Mouse (Mus musculus) midbrain, postnatal 0 days (tissue): ENCODE data around the gene Camk2d. TPM values are rescaled to one million over a fixed set of nuclear protein-coding genes. Genes with fewer than 3 reads are reported as not detected.
A peak's percentile ranks its signal among the peaks of the same experiment; 100 is the strongest.

Experiments used
- ATAC-seq: fragments of 200-750 bp; cut with Nextera tagmentation; 2 replicates; pipeline ENCODE4 v1.8.0; 2017; ENCODE audit warnings: moderate number of reproducible peaks, mild to moderate bottlenecking, moderate TSS enrichment, moderate library complexity; ENCODE audit not compliant: low FRiP score
- DNase-seq: peaks from one replicate; pipeline ENCODE4 v3.0.0-alpha.2; 2015; ENCODE audit warnings: low spot score
- H3K27ac ChIP-seq: fragments of 300-500 bp; sonication (generic); 2 replicates; pipeline ENCODE4 v1.5.1; 2014; ENCODE audit warnings: low read depth, mild to moderate bottlenecking, low read length, mixed read lengths
- H3K27me3 ChIP-seq: fragments of 300-500 bp; sonication (generic); 2 replicates; pipeline ENCODE4 v1.6.1; 2014; ENCODE audit warnings: low read length, control low read depth, mixed read lengths; ENCODE audit not compliant: insufficient read depth
- H3K36me3 ChIP-seq: fragments of 300-500 bp; sonication (generic); 2 replicates; pipeline ENCODE4 v1.6.1; 2014; ENCODE audit warnings: low read length, control low read depth, mixed read lengths; ENCODE audit not compliant: insufficient read depth
- H3K4me1 ChIP-seq: fragments of 300-500 bp; sonication (generic); 2 replicates; pipeline ENCODE4 v1.6.1; 2014; ENCODE audit warnings: mild to moderate bottlenecking, control low read depth, antibody characterized with exemption, low read length, mixed read lengths; ENCODE audit not compliant: insufficient read depth
- H3K4me2 ChIP-seq: fragments of 300-500 bp; sonication (generic); 2 replicates; pipeline ENCODE4 v1.6.1; 2014; ENCODE audit warnings: low read depth, mild to moderate bottlenecking, low read length, mixed read lengths; ENCODE audit not compliant: poor library complexity, severe bottlenecking
- H3K4me3 ChIP-seq: fragments of 300-500 bp; sonication (generic); 2 replicates; pipeline ENCODE4 v1.5.1; 2014; ENCODE audit warnings: low read depth, mild to moderate bottlenecking, low read length, moderate library complexity
- H3K9ac ChIP-seq: fragments of 300-500 bp; sonication (generic); replicated peaks from 2 replicates; pipeline ENCODE4 v1.6.1; 2014; ENCODE audit warnings: mild to moderate bottlenecking, low read length, moderate library complexity, mixed read lengths; ENCODE audit not compliant: poor library complexity, severe bottlenecking
- H3K9me3 ChIP-seq: fragments of 300-500 bp; sonication (generic); 2 replicates; pipeline ENCODE4 v1.6.1; 2016; ENCODE audit warnings: low read length, control low read depth
- CTCF ChIP-seq: IDR thresholded peaks from 2 replicates; pipeline ENCODE4 v1.5.1; 2016; ENCODE audit warnings: antibody characterized with exemption, mild to moderate bottlenecking
- WGBS: fragments of 180-500 bp; shearing (Covaris S2); extraction: QIAGEN DNeasy Blood & Tissue Kit; methylation state at CpG from one replicate; pipeline ENCODE4 v1.1.7; 2014; 5-methylcytosine and 5-hydroxymethylcytosine counted together
- polyA plus RNA-seq: library from polyadenylated mRNA; unstranded; fragments of >200 nt; fragmentation: Nextera tagmentation; extraction: Ambion mirVana; gene quantifications from 2 replicates; pipeline ENCODE4 v1.2.1, GENCODE M21; 2015
- total RNA-seq: library from RNA; depleted of rRNA; stranded (reverse); fragments of >200 nt; gene quantifications from 2 replicates; pipeline ENCODE4 v1.2.3, GENCODE M21; 2014; rRNA removed

Camk2d gene
- total RNA-seq (143 and 162 TPM in 2 replicates), polyA plus RNA-seq (83.5 and 95.8 TPM in 2 replicates)

- peak within 1 kb of the TSS; percentile 88 for H3K4me3 ChIP-seq
Measured at GRCm38 (mm10) chr3:126596086-126596485, at the start of gene Camk2d. Gene Camk2d, plus strand, starts transcription at chr3:126596302.

DNA sequence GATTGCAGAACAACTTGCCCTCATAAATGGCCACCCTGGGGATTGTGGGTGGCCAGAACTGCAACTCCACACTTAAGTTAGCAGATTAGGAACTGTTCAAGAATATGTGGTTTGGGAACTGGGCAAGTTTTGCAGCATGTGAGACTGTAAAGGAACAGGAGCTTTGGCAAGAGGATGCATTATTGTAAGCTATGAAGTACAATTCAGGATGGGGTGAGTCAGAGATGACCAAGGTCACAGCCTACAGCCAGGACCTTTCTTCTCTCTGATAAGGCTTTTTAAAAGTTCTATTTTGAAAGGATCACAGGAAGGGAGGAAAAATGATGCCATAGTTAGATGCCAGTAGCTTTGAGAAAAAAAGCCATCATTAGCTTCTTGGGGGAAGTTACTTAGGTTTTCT, 48.2 kb upstream of the Camk2d start:
- no peaks in the 10 kb centered on the region for H3K9me3 ChIP-seq
- DNase-seq: no peak
- no peaks in the 10 kb centered on the region for H3K27me3 ChIP-seq
- TF ChIP-seq CTCF: no peak
- H3K36me3 ChIP-seq: no peaks in the 10 kb centered on the region
- H3K9ac ChIP-seq: no peak overlapping the region
- H3K4me2 ChIP-seq: no peak overlapping the region
- no peak overlapping the region for H3K4me3 ChIP-seq
- no peaks in the 10 kb centered on the region for H3K4me1 ChIP-seq
- ATAC-seq: no peak
- H3K27ac ChIP-seq: no peak overlapping the region

More at GRCm38 (mm10) chr3:126596086-126596485, at the start of gene Camk2d:
- 1% methylated on average over 16 of the region's 16 CpGs for WGBS
- H3K27ac ChIP-seq: peak within 1 kb of the TSS; percentile 97
- no peaks in the 10 kb centered on the region for H3K27me3 ChIP-seq
- no peaks in the 10 kb centered on the region for H3K9me3 ChIP-seq
- peak within 1 kb of the TSS; percentile 93 for H3K4me2 ChIP-seq
- H3K9ac ChIP-seq: peak within 1 kb of the TSS; percentile 90
- no peak for TF ChIP-seq CTCF
- H3K4me1 ChIP-seq: no peaks in the 10 kb centered on the region
- ATAC-seq: peak; percentile 97
- no peaks in the 10 kb centered on the region for H3K36me3 ChIP-seq
- peak; percentile 98 for DNase-seq

- ATAC-seq (no peak), DNase-seq (peak; percentile 37)
- Histone ChIP-seq H3K9ac (no peak overlapping the region), H3K4me3 (no peak overlapping the region), H3K27ac (no peak overlapping the region), H3K9me3 (no peaks in the 10 kb centered on the region), H3K4me1 (no peaks in the 10 kb centered on the region), H3K36me3 (no peaks in the 10 kb centered on the region), H3K27me3 (no peaks in the 10 kb centered on the region), H3K4me2 (no peak overlapping the region)
- no peak for TF ChIP-seq CTCF
- 88% methylated on average over 2 of the region's 2 CpGs for WGBS
Measured at GRCm38 (mm10) chr3:126563646-126564045, 32.5 kb upstream of the Camk2d start.

DNA sequence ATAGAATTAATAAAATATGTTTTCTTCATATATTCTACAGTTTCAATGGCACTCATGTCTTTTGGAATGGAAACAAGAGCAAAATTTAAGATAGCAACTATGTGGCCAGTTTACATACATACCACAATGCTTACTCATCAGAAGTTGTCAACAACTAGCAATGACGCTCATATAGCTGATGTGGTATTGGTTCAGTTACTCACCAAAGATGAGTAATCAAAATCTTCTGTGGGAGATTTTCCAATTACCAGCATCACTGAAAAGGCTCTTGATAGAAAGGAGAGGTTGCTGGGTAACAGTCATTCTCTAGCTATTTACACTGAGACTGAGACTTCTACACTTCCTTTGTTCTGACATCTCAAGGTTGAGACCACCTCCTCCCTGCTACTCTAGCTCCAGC, 25.5 kb upstream of the Camk2d start:
- Histone ChIP-seq H3K9me3 (no peaks in the 10 kb centered on the region), H3K27ac (no peak overlapping the region), H3K4me2 (no peak overlapping the region), H3K27me3 (no peaks in the 10 kb centered on the region), H3K4me1 (no peaks in the 10 kb centered on the region), H3K4me3 (no peak overlapping the region), H3K36me3 (no peaks in the 10 kb centered on the region), H3K9ac (no peak overlapping the region)
- DNase-seq (no peak), ATAC-seq (no peak)
- 94% methylated on average over 1 of the region's 1 CpGs for WGBS
- TF ChIP-seq CTCF: no peak

DNA sequence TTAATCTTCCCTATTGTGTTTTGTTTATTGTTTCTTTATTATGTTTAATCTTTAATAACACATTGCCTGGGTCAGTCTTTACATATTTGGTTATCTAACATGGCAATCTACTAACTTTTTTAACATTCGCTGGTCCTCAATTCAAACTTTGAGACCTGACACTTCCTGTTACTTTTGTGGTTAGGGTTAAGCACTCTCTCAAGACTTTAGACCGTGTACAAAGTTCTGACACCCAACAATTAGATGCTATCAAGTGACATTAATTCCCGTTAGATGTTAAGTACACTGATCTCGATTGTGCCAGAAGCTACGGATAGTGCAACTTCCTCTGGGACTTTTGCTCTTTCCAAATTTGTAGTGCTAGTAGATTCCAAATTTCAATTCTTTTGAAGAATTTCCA, 23.2 kb upstream of the Camk2d start:
- Histone ChIP-seq H3K9ac (no peak overlapping the region), H3K4me2 (no peak overlapping the region), H3K9me3 (no peaks in the 10 kb centered on the region), H3K27ac (no peak overlapping the region), H3K4me1 (no peaks in the 10 kb centered on the region), H3K27me3 (no peaks in the 10 kb centered on the region), H3K36me3 (no peaks in the 10 kb centered on the region), H3K4me3 (no peak overlapping the region)
- no peak for TF ChIP-seq CTCF
- 88% methylated on average over 5 of the region's 5 CpGs for WGBS
- DNase-seq: no peak
- ATAC-seq: no peak

- Histone ChIP-seq H3K4me2 (no peak overlapping the region), H3K9ac (no peak overlapping the region), H3K4me1 (no peaks in the 10 kb centered on the region), H3K36me3 (no peaks in the 10 kb centered on the region), H3K27ac (no peak overlapping the region), H3K27me3 (no peaks in the 10 kb centered on the region), H3K4me3 (no peak overlapping the region), H3K9me3 (no peaks in the 10 kb centered on the region)
- 60% methylated on average over 2 of the region's 2 CpGs for WGBS
- DNase-seq (peak; percentile 4), ATAC-seq (no peak)
- TF ChIP-seq CTCF: peak; percentile 44
Measured at GRCm38 (mm10) chr3:126575927-126576326, 20.2 kb upstream of the Camk2d start.
